Mouse (Mus musculus): ENCODE data around the gene Cxcr5. TPM values are rescaled to one million over a fixed set of nuclear protein-coding genes. Genes with fewer than 3 reads are reported as not detected.

Cxcr5 gene
- polyA plus RNA-seq, 1 experiment from 2014 or later: not detected

Other genes starting within 250 kb of the Cxcr5 start
- gene C2cd2l, start 241.6 kb downstream of the Cxcr5 start, polyA plus RNA-seq (2014; fragmentation: Nextera tagmentation; extraction: Ambion mirVana): 16.3 and 22.2 TPM in 2 replicates
- 38.2 and 39.7 TPM in 2 replicates for gene Dpagt1, start 235.9 kb downstream of the Cxcr5 start, polyA plus RNA-seq (2014; fragmentation: Nextera tagmentation; extraction: Ambion mirVana)
- 215 and 240 TPM in 2 replicates for gene H2afx, start 227.2 kb downstream of the Cxcr5 start, polyA plus RNA-seq (2014; fragmentation: Nextera tagmentation; extraction: Ambion mirVana)
- gene Hmbs, start 217.6 kb downstream of the Cxcr5 start, polyA plus RNA-seq (2014; fragmentation: Nextera tagmentation; extraction: Ambion mirVana): 68.5 and 74.3 TPM in 2 replicates
- gene Vps11, start 200.2 kb downstream of the Cxcr5 start, polyA plus RNA-seq (2014; fragmentation: Nextera tagmentation; extraction: Ambion mirVana): 33.3 and 33.8 TPM in 2 replicates
- gene Hyou1, start 182.4 kb downstream of the Cxcr5 start, polyA plus RNA-seq (2014; fragmentation: Nextera tagmentation; extraction: Ambion mirVana): 17.8 and 27.2 TPM in 2 replicates
- gene Slc37a4, start 165.0 kb downstream of the Cxcr5 start, polyA plus RNA-seq (2014; fragmentation: Nextera tagmentation; extraction: Ambion mirVana): 39.5 and 42.0 TPM in 2 replicates
- gene Rps25, start 154.7 kb downstream of the Cxcr5 start, polyA plus RNA-seq (2014; fragmentation: Nextera tagmentation; extraction: Ambion mirVana): 1,391 and 1,749 TPM in 2 replicates
- 327 and 347 TPM in 2 replicates for gene Trappc4, start 154.3 kb downstream of the Cxcr5 start, polyA plus RNA-seq (2014; fragmentation: Nextera tagmentation; extraction: Ambion mirVana)
- 21.6 and 25.2 TPM in 2 replicates for gene Ccdc84, start 143.3 kb downstream of the Cxcr5 start, polyA plus RNA-seq (2014; fragmentation: Nextera tagmentation; extraction: Ambion mirVana)
- not detected in 2 replicates for gene Foxr1, start 120.7 kb downstream of the Cxcr5 start, polyA plus RNA-seq (2014; fragmentation: Nextera tagmentation; extraction: Ambion mirVana)
- gene Upk2, start 106.9 kb downstream of the Cxcr5 start, polyA plus RNA-seq (2014; fragmentation: Nextera tagmentation; extraction: Ambion mirVana): not detected in 2 replicates
- gene Bcl9l, start 79.1 kb downstream of the Cxcr5 start, polyA plus RNA-seq (2014; fragmentation: Nextera tagmentation; extraction: Ambion mirVana): 9.9 and 13.4 TPM in 2 replicates
- gene Ddx6, start 43.0 kb upstream of the Cxcr5 start, polyA plus RNA-seq (2014; fragmentation: Nextera tagmentation; extraction: Ambion mirVana): 21.1 and 29.6 TPM in 2 replicates
- not detected in 2 replicates for gene Treh, start 111.4 kb upstream of the Cxcr5 start, polyA plus RNA-seq (2014; fragmentation: Nextera tagmentation; extraction: Ambion mirVana)
- 29.5 and 42.9 TPM in 2 replicates for gene Phldb1, start 173.3 kb upstream of the Cxcr5 start, polyA plus RNA-seq (2014; fragmentation: Nextera tagmentation; extraction: Ambion mirVana)
- gene Arcn1, start 206.0 kb upstream of the Cxcr5 start, polyA plus RNA-seq (2014; fragmentation: Nextera tagmentation; extraction: Ambion mirVana): 138 and 152 TPM in 2 replicates
- gene Ift46, start 206.0 kb upstream of the Cxcr5 start, polyA plus RNA-seq (2014; fragmentation: Nextera tagmentation; extraction: Ambion mirVana): 178 and 206 TPM in 2 replicates
- 4.7 and 5.9 TPM in 2 replicates for gene Tmem25, start 237.4 kb upstream of the Cxcr5 start, polyA plus RNA-seq (2014; fragmentation: Nextera tagmentation; extraction: Ambion mirVana)
- gene Ttc36, start 241.2 kb upstream of the Cxcr5 start, polyA plus RNA-seq (2014; fragmentation: Nextera tagmentation; extraction: Ambion mirVana): 0.28 and 0.36 TPM in 2 replicates